Mouse (Mus musculus): ENCODE results near the gene Nr5a1. TPM values are rescaled to one million over a fixed set of nuclear protein-coding genes. Genes with fewer than 3 reads are reported as not detected.

Nr5a1 gene
- polyA plus RNA-seq, 1 experiment from 2014 or later: 0.58 TPM

Other genes starting within 250 kb of the Nr5a1 start
- 56.0 and 66.1 TPM in 2 replicates for gene Nek6, start 202.9 kb downstream of the Nr5a1 start, polyA plus RNA-seq (2015; fragmentation: Nextera tagmentation; extraction: Ambion mirVana)
- 260 and 270 TPM in 2 replicates for gene Psmb7, start 70.5 kb downstream of the Nr5a1 start, polyA plus RNA-seq (2015; fragmentation: Nextera tagmentation; extraction: Ambion mirVana)
- 1.6 and 1.8 TPM in 2 replicates for gene Nr6a1, start 213.1 kb upstream of the Nr5a1 start, polyA plus RNA-seq (2015; fragmentation: Nextera tagmentation; extraction: Ambion mirVana)
- gene Olfml2a, start 217.4 kb upstream of the Nr5a1 start, polyA plus RNA-seq (2015; fragmentation: Nextera tagmentation; extraction: Ambion mirVana): 3.6 and 4.6 TPM in 2 replicates

Data from midbrain, embryonic 15.5 days (tissue).